Mouse (Mus musculus) bone marrow, adult 2 months (tissue): ENCODE results near the gene Hfm1.

ENCODE experiments used
- CTCF ChIP-seq: fragments of 200-500 bp; IDR thresholded peaks from 2 replicates; pipeline ENCODE4 v1.5.1; 2011; ENCODE audit warnings: low read length, control low read depth; ENCODE audit not compliant: control insufficient read depth, insufficient read depth
- POLR2A ChIP-seq: fragments of 200-500 bp; IDR thresholded peaks from 2 replicates; pipeline ENCODE4 v1.6.1; 2011; ENCODE audit warnings: low read depth, mild to moderate bottlenecking, control low read depth, low read length, borderline replicate concordance; ENCODE audit not compliant: control insufficient read depth

- no peak for TF ChIP-seq POLR2A
- no peak for TF ChIP-seq CTCF
Observed at GRCm38 (mm10) chr5:106956467-106956866, 30.3 kb upstream of the Hfm1 start.
